Mouse (Mus musculus) embryonic facial prominence, embryonic 12.5 days (tissue): ENCODE results near the gene Glis2. TPM values are rescaled to one million over a fixed set of nuclear protein-coding genes. Genes with fewer than 3 reads are reported as not detected.

Source experiments
- ATAC-seq: fragments of 200-750 bp; cut with Nextera tagmentation; 2 replicates; pipeline ENCODE4 v1.8.0; 2017; ENCODE audit not compliant: insufficient number of reproducible peaks, insufficient read depth, low FRiP score, low TSS enrichment
- H3K27ac ChIP-seq: fragments of 300-500 bp; sonication (generic); 2 replicates; pipeline ENCODE4 v1.5.1; 2016; ENCODE audit warnings: mild to moderate bottlenecking
- H3K27me3 ChIP-seq: fragments of 300-500 bp; sonication (generic); 2 replicates; pipeline ENCODE4 v1.6.1; 2016; ENCODE audit warnings: mild to moderate bottlenecking, moderate library complexity
- H3K36me3 ChIP-seq: fragments of 300-500 bp; sonication (generic); 2 replicates; pipeline ENCODE4 v1.6.1; 2016; ENCODE audit warnings: mild to moderate bottlenecking
- H3K4me1 ChIP-seq: fragments of 300-500 bp; sonication (generic); 2 replicates; pipeline ENCODE4 v1.6.1; 2016
- H3K4me2 ChIP-seq: fragments of 300-500 bp; sonication (generic); replicated peaks from 2 replicates; pipeline ENCODE4 v1.6.1; 2016; ENCODE audit warnings: mild to moderate bottlenecking, moderate library complexity
- H3K4me3 ChIP-seq: fragments of 300-500 bp; sonication (generic); 2 replicates; pipeline ENCODE4 v1.5.1; 2016; ENCODE audit warnings: mild to moderate bottlenecking
- H3K9ac ChIP-seq: fragments of 300-500 bp; sonication (generic); 2 replicates; pipeline ENCODE4 v1.6.1; 2016; ENCODE audit warnings: mild to moderate bottlenecking, moderate library complexity
- H3K9me3 ChIP-seq: fragments of 300-500 bp; sonication (generic); 2 replicates; pipeline ENCODE4 v1.6.1; 2016; ENCODE audit warnings: mild to moderate bottlenecking, moderate library complexity
- WGBS: fragments of 180-500 bp; shearing (Covaris S2); methylation state at CpG from one replicate; pipeline ENCODE4 v1.1.7; 2016; 5-methylcytosine and 5-hydroxymethylcytosine counted together
- polyA plus RNA-seq: library from polyadenylated mRNA; unstranded; fragments of >200 nt; fragmentation: Nextera tagmentation; extraction: Ambion mirVana; gene quantifications from 2 replicates; pipeline ENCODE4 v1.2.1, GENCODE M21; 2016

The Glis2 gene
- polyA plus RNA-seq, 1 experiment from 2014 or later: 33.0 TPM

GRCm38 (mm10) chr16:4674091-4674490, 79.6 kb downstream of the Glis2 start:
- H3K4me1 ChIP-seq: peaks cover 9% of the 10 kb centered on the region
- H3K9ac ChIP-seq: no peak overlapping the region
- peaks cover 32% of the 10 kb centered on the region for H3K36me3 ChIP-seq
- WGBS: 88% methylated on average over 4 of the region's 4 CpGs
- H3K27me3 ChIP-seq: no peaks in the 10 kb centered on the region
- H3K27ac ChIP-seq: no peak overlapping the region
- H3K4me2 ChIP-seq: no peak overlapping the region
- no peak overlapping the region for H3K4me3 ChIP-seq
- no peaks in the 10 kb centered on the region for H3K9me3 ChIP-seq
- no peak for ATAC-seq

Other genes starting within 250 kb of the Glis2 start
- 1.5 and 2.2 TPM in 2 replicates for gene Adcy9, start 174.2 kb upstream of the Glis2 start, polyA plus RNA-seq
- 29.5 and 31.9 TPM in 2 replicates for gene Srl, start 52.9 kb upstream of the Glis2 start, polyA plus RNA-seq
- 27.8 and 31.5 TPM in 2 replicates for gene Tfap4, start 34.9 kb upstream of the Glis2 start, polyA plus RNA-seq
- gene Pam16, start 30.3 kb downstream of the Glis2 start, polyA plus RNA-seq: 96.4 and 104 TPM in 2 replicates
- gene Vasn, start 45.2 kb downstream of the Glis2 start, polyA plus RNA-seq: 23.4 and 24.1 TPM in 2 replicates
- 57.1 and 59.8 TPM in 2 replicates for gene Dnaja3, start 45.3 kb downstream of the Glis2 start, polyA plus RNA-seq
- gene Coro7, start 85.1 kb downstream of the Glis2 start, polyA plus RNA-seq: 18.2 and 23.1 TPM in 2 replicates
- 124 and 135 TPM in 2 replicates for gene Nmral1, start 124.6 kb downstream of the Glis2 start, polyA plus RNA-seq
- 102 and 105 TPM in 2 replicates for gene Hmox2, start 131.6 kb downstream of the Glis2 start, polyA plus RNA-seq
- 96.8 and 99.7 TPM in 2 replicates for gene Cdip1, start 195.6 kb downstream of the Glis2 start, polyA plus RNA-seq
- 0.50 and 0.67 TPM in 2 replicates for gene 4930562C15Rik, start 240.7 kb downstream of the Glis2 start, polyA plus RNA-seq